Mouse (Mus musculus) thymus, postnatal 0 days (tissue): ENCODE data around the gene Smc3. TPM values are rescaled to one million over a fixed set of nuclear protein-coding genes. Genes with fewer than 3 reads are reported as not detected.
"Not testable (repeated sequence)": the region's sequence is repeated elsewhere in the genome, so short reads cannot be mapped to it uniquely, and the experiment has no call there.

Experiments
- DNase-seq: peaks from one replicate; pipeline ENCODE4 v3.0.0-alpha.2; 2015; ENCODE audit warnings: low spot score
- polyA plus RNA-seq: library from polyadenylated mRNA; unstranded; fragments of >200 nt; fragmentation: Nextera tagmentation; extraction: Ambion mirVana; gene quantifications from 2 replicates; pipeline ENCODE4 v1.2.1, GENCODE M21; 2015

The Smc3 gene
- polyA plus RNA-seq, 1 experiment from 2014 or later = 72.5 TPM

GRCm38 (mm10) chr19:53576061-53576460 lies 24.1 kb upstream of the Smc3 start:
- DNase-seq = no peak

- no peak for DNase-seq
Measured at GRCm38 (mm10) chr19:53577025-53577800, 23.0 kb upstream of the Smc3 start.

- peak; percentile 84 for DNase-seq
Measured at GRCm38 (mm10) chr19:53578597-53579252, 21.5 kb upstream of the Smc3 start.

GRCm38 (mm10) chr19:53580271-53580670 lies 19.9 kb upstream of the Smc3 start:
- DNase-seq = not testable (repeated sequence)

- DNase-seq = not testable (repeated sequence)
Measured at GRCm38 (mm10) chr19:53587686-53588085, 12.5 kb upstream of the Smc3 start.

GRCm38 (mm10) chr19:53588968-53589367 lies 11.2 kb upstream of the Smc3 start, which contains the start of gene Nutf2-ps1:
Nutf2-ps1 (minus strand) TSS chr19:53589068.
- DNase-seq = not testable (repeated sequence)

GRCm38 (mm10) chr19:53596723-53597474 lies 3.3 kb upstream of the Smc3 start:
- DNase-seq = no peak

DNA sequence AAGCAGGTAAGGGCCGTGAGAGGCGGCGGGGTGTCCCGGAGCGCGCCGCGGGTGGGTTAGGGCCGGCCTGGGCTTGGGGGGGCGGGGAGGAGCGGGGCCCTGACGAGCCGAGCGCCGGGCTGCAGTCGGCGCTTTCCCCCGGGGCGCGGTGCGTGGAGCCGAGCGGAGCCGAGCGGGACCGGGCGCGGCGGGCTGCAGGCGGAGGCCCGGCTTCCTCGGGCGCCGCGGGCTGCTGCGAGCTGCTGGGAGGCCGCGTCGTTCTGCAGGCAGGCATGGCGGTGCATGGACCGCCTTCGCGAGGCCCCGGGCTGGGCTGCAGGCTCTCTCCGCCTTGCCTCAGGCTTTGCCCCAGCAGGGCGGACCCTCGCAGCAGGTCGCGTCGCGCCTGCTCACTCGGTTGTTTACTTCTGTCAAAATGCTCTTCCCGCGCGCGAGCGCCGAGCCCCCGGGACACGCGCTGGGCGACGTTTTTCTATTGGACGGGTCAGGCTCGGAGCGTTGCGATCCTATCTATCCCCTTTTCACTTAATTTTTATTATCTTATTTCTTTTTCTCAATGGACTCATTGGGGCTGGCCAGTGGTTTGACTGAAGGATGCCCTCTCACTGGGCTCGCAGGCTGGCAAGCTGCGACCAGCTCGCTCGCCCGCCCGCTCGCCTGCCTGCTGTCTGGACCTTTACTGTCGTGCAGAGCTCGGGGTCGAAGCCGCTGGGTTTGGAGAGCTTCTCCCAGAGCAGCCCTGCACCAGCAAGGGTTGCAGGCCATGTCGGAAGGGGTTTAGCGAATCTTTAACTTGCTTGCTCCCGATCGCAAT lies 558 bp downstream of the Smc3 start:
- peak; percentile 67 for DNase-seq

GRCm38 (mm10) chr19:53601363-53601655 lies 1.1 kb downstream of the Smc3 start:
- DNase-seq = peak; percentile 22

GRCm38 (mm10) chr19:53608921-53609320 lies 8.7 kb downstream of the Smc3 start:
- no peak for DNase-seq

DNA sequence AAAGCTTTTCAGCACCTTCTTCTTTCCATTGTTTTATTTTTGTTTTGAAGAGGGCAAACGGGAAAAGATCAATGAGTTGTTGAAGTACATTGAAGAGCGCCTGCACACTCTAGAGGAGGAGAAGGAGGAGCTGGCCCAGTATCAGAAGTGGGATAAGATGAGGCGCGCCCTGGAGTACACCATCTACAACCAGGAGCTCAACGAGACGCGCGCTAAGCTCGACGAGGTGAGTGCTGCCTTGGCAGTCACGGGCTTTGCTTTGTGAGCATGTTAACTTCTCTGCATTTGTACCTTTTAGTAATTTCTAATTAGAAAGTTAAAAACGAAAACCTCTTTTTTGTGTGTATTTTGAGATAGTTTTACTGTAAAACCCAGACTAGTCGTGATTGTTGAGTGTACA lies 21.5 kb downstream of the Smc3 start:
- DNase-seq = no peak

- DNase-seq = peak; percentile 29
Measured at GRCm38 (mm10) chr19:53638041-53638440, 37.8 kb downstream of the Smc3 start.

DNA sequence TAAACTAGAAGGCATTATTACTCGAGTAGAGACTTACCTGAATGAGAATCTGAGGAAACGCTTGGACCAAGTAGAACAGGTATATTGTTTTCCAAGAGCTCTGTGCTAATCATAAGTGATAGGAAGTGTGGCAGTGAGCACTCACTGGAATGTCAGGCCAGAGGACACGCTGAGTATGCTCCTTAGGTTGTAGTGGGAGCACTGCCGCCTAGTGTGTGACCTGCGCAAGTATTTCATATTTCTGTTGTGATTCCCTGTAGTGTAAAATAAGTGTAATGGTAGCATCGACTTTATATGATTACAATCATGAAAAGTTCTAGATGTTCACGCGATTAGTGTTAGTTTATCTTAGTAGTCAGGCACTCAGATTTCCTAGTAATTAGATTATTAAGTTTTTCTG lies 38.5 kb downstream of the Smc3 start:
- DNase-seq = no peak

DNA sequence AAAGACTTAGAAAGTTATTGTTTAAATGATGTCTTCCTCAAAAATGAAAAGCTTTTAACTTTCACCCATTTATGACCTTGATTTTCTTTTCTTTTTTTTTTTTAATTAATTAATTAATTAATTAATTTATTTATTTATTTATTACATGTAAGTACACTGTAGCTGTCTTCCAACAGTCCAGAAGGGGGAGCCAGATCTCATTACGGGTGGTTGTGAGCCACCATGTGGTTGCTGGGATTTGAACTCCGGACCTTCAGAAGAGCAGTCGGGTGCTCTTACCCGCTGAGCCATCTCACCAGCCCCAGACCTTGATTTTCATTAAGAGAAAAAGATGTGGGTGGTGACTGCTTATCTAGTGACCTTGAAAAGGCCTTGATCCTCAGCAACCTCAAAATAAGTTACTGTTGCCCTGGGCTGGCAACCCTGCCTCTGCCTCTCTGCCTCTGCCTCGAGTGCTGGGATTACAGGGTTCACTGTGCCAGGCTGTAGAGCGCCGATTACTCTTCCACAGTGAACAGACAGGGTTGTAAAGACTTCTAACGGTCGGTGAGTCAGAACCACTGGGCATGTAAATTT lies 43.9 kb downstream of the Smc3 start:
- no peak for DNase-seq

GRCm38 (mm10) chr19:53647301-53647700 lies 47.1 kb downstream of the Smc3 start:
- DNase-seq = no peak

DNA sequence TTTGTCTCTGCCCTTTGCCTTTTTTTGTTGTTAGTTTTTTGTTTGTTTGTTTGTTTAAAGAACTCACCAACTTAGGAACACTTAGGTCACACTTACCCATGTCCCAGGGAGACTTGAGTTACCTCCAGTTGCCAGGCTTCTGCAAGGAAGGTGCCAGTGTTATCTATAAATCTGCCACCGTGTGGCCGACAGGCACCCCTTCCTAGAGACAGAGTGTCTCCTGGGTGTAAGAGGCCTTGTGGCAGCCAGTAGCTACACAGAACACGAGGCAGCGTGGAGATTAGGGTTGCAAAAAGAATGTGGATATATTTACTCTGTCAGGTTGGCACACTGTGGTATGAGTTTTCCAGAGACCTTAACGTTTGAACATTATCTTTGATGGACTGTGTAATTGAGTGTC lies 47.9 kb downstream of the Smc3 start:
- peak; percentile 19 for DNase-seq

- peak; percentile 70 for DNase-seq
Measured at GRCm38 (mm10) chr19:53648802-53649236, 48.6 kb downstream of the Smc3 start.

GRCm38 (mm10) chr19:53649361-53649760 lies 49.2 kb downstream of the Smc3 start:
- no peak for DNase-seq

DNA sequence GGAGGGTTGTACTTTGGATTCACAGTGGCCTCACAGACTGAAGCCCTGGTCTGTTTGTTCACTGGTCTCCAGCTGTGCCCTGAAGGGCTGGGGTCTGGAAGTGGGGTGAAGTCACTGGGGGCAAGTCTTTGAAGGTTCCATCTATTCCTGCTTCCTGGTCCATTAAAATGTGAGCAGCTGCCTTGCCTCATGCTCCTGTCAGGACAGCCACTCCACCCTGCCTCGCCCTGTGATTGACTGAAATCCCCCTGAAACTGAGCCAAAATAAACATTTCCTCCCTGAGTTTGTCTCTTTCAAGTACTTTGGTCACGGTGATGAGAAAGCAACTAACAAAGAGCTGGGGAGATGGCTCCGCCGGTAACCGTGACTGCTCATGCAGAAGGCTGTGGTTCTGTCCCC lies 49.6 kb downstream of the Smc3 start:
- DNase-seq = no peak

DNA sequence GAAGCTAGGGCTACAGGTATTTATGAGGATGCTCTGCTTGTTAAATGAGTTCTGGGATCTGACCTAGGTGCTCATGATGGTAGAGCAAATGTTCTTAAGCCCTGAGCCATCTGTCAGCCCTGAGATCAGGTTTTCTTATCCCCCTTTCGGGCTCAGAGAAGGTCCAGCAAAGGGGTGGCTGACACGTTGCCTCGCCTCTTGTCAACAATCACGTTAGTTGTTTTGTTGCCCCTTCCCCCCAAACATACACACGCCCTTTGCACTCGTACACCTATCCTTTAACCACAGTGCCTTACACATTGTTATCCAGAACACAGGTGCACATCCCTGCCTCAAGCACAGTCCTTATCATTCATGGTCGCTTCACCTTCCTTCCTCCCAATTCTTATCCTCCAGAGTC lies 50.7 kb downstream of the Smc3 start:
- no peak for DNase-seq

DNA sequence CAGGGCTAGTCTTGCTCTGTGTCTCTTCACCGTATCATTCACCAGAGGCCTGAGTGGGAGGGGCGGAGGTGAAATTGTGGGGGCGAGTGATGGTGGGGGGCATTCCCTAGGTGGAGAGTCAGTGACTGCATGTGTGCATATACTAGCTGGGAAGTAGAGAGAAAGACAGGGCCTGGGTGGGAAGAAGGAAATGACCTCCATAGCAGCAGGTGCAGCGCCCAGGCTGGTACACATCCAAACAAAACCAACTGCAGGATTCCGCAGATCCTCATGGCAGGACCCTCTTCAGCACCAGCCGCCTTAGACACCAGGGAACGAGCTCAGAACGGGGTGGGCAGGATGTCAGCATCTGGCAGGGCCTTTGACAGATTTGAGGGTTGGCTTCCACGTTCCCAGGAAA lies 52.1 kb downstream of the Smc3 start:
- DNase-seq = no peak
